Mouse (Mus musculus): ENCODE measurements around the gene Zfr.
"Not testable (repeated sequence)": the region's sequence is repeated elsewhere in the genome, so short reads cannot be mapped to it uniquely, and the experiment has no call there.

Zfr gene

GRCm38 (mm10) chr15:12194817-12195735 is 77.4 kb downstream of the Zfr start:
- peak; percentile 10 for DNase-seq (ENCODE audit: low read depth)

- no peak for DNase-seq (ENCODE audit: low read depth)
Observed at GRCm38 (mm10) chr15:12195966-12196365, 78.3 kb downstream of the Zfr start.

- peak; percentile 84 for DNase-seq (ENCODE audit: low read depth)
Observed at GRCm38 (mm10) chr15:12196410-12197191, 79.0 kb downstream of the Zfr start.

GRCm38 (mm10) chr15:12197361-12197760 is 79.7 kb downstream of the Zfr start:
- DNase-seq (ENCODE audit: low read depth) = no peak

- no peak for DNase-seq (ENCODE audit: low read depth)
Observed at GRCm38 (mm10) chr15:12200021-12200420, 82.4 kb downstream of the Zfr start.

GRCm38 (mm10) chr15:12201856-12202255 is 84.2 kb downstream of the Zfr start:
- DNase-seq (ENCODE audit: low read depth) = no peak

- no peak for DNase-seq (ENCODE audit: low read depth)
Observed at GRCm38 (mm10) chr15:12202456-12202855, 84.8 kb downstream of the Zfr start.

- DNase-seq (ENCODE audit: low read depth) = not testable (repeated sequence)
Observed at GRCm38 (mm10) chr15:12203008-12203407, 85.4 kb downstream of the Zfr start.

GRCm38 (mm10) chr15:12203512-12204318 is 86.1 kb downstream of the Zfr start:
- no peak for DNase-seq (ENCODE audit: low read depth)

- peak; percentile 100 for DNase-seq (ENCODE audit: low read depth)
Observed at GRCm38 (mm10) chr15:12204319-12205159, 86.9 kb downstream of the Zfr start, which contains the start of gene Mtmr12. Mtmr12 (plus strand) TSS chr15:12205028.

GRCm38 (mm10) chr15:12205160-12205901 is 87.7 kb downstream of the Zfr start:
- DNase-seq (ENCODE audit: low read depth) = peak; percentile 64

- peak; percentile 66 for DNase-seq (ENCODE audit: low read depth)
Observed at GRCm38 (mm10) chr15:12205902-12206645, 88.4 kb downstream of the Zfr start.

GRCm38 (mm10) chr15:12206646-12207222 is 89.1 kb downstream of the Zfr start:
- no peak for DNase-seq (ENCODE audit: low read depth)

GRCm38 (mm10) chr15:12207556-12208090 is 90.0 kb downstream of the Zfr start:
- DNase-seq (ENCODE audit: low read depth) = no peak

- DNase-seq (ENCODE audit: low read depth) = no peak
Observed at GRCm38 (mm10) chr15:12211577-12211976, 93.9 kb downstream of the Zfr start.

GRCm38 (mm10) chr15:12212266-12212665 is 94.6 kb downstream of the Zfr start:
- DNase-seq (ENCODE audit: low read depth) = no peak

GRCm38 (mm10) chr15:12214531-12215414 is 97.1 kb downstream of the Zfr start:
- no peak for DNase-seq (ENCODE audit: low read depth)

- no peak for DNase-seq (ENCODE audit: low read depth)
Observed at GRCm38 (mm10) chr15:12215415-12215718, 97.7 kb downstream of the Zfr start.
